Mouse (Mus musculus): ENCODE measurements at regions not wholly inside any gene's neighbourhood (a gene's known extent, or its start where the extent isn't known, plus 50 kb on each side); places are given as distances from the start of the nearest gene placed in this dataset.

- Histone ChIP-seq H3K9ac (ENCODE audit: insufficient read depth, low read depth) (no peak overlapping the region), H3K4me1 (ENCODE audit: control insufficient read depth in 1 of 2, insufficient read depth in 2 of 2) (no peaks in the 10 kb centered on the region), H3K4me2 (ENCODE audit: insufficient read depth, low read depth, poor library complexity, severe bottlenecking) (no peak overlapping the region), H3K36me3 (replicated peaks in 1 of 2; ENCODE audit: control insufficient read depth in 1 of 2, insufficient read depth in 1 of 2, low read length in 1 of 2) (no peaks in the 10 kb centered on the region), H3K4me3 (replicated peaks in 1 of 3; ENCODE audit: low read depth in 2 of 3, low read length in 2 of 3, poor library complexity in 1 of 3) (no peak overlapping the region), H3K9me3 (replicated peaks; ENCODE audit: low read length) (no peaks in the 10 kb centered on the region), H3K27me3 (replicated peaks) (no peaks in the 10 kb centered on the region), H3K27ac (ENCODE audit: insufficient read depth, low read depth) (no peak overlapping the region), H3K79me2 (replicated peaks; ENCODE audit: control insufficient read depth, extremely low read depth, insufficient read depth, poor library complexity, severe bottlenecking) (no peaks in the 10 kb centered on the region)
- TF ChIP-seq SMC3 (IDR thresholded peaks at IDR 0.05; ENCODE audit: low read depth, low read length) (no peak), TBP (conservative IDR thresholded peaks at IDR 0.05; ENCODE audit: low read depth, low read length) (no peak)
- in situ Hi-C loops (cut with MboI; ENCODE audit: low pct_ligation_motif_present, low pct_unique_long_range_greater_than_20kb, low sequenced_read_pairs) (no loop called here), dilution Hi-C loops (cut with MboI; ENCODE audit: extremely low pct_ligation_motif_present, extremely low pct_unique_long_range_greater_than_20kb, low sequenced_read_pairs) (no loop called here)
- no peak for DNase-seq (ENCODE audit: extremely low read depth)
Measured at GRCm38 (mm10) chr3:63570082-63570481, 86.4 kb upstream of the Gm34302 start.

- no peaks in the 10 kb centered on the region for H3K4me1 ChIP-seq (ENCODE audit: control insufficient read depth in 1 of 2, insufficient read depth in 2 of 2)
- no peak for DNase-seq (ENCODE audit: extremely low read depth)
- dilution Hi-C loops (cut with MboI; ENCODE audit: extremely low pct_ligation_motif_present, extremely low pct_unique_long_range_greater_than_20kb, low sequenced_read_pairs) (no loop called here), in situ Hi-C loops (cut with MboI; ENCODE audit: low pct_ligation_motif_present, low pct_unique_long_range_greater_than_20kb, low sequenced_read_pairs) (no loop called here)
- no peaks in the 10 kb centered on the region for H3K79me2 ChIP-seq (replicated peaks; ENCODE audit: control insufficient read depth, extremely low read depth, insufficient read depth, poor library complexity, severe bottlenecking)
- no peaks in the 10 kb centered on the region for H3K9me3 ChIP-seq (replicated peaks; ENCODE audit: low read length)
- no peaks in the 10 kb centered on the region for H3K27me3 ChIP-seq (replicated peaks)
- H3K9ac ChIP-seq (ENCODE audit: insufficient read depth, low read depth): no peak overlapping the region
- H3K36me3 ChIP-seq (replicated peaks in 1 of 2; ENCODE audit: control insufficient read depth in 1 of 2, insufficient read depth in 1 of 2, low read length in 1 of 2): no peaks in the 10 kb centered on the region
- H3K4me2 ChIP-seq (ENCODE audit: insufficient read depth, low read depth, poor library complexity, severe bottlenecking): no peak overlapping the region
- no peak overlapping the region for H3K27ac ChIP-seq (ENCODE audit: insufficient read depth, low read depth)
- H3K4me3 ChIP-seq (replicated peaks in 1 of 3; ENCODE audit: low read depth in 2 of 3, low read length in 2 of 3, poor library complexity in 1 of 3): no peak overlapping the region
- TF ChIP-seq BHLHE40 (IDR thresholded peaks at IDR 0.05; ENCODE audit: low read depth, low read length): no peak
- no peak for TF ChIP-seq MAFK (IDR thresholded peaks at IDR 0.05; ENCODE audit: insufficient replicate concordance, low read length)
- TF ChIP-seq NELFE (IDR thresholded peaks at IDR 0.05; ENCODE audit: low read depth, low read length): no peak
- TF ChIP-seq ETS1 (conservative IDR thresholded peaks at IDR 0.05; ENCODE audit: low read depth, low read length): no peak
- TF ChIP-seq ZMIZ1 (IDR thresholded peaks at IDR 0.05; ENCODE audit: low read depth, low read length): no peak
- no peak for TF ChIP-seq NRF1 (IDR thresholded peaks at IDR 0.05; ENCODE audit: low read depth, low read length)
- no peak for TF ChIP-seq JUN (IDR thresholded peaks at IDR 0.05; ENCODE audit: insufficient read depth, low read depth, low read length)
- no peak for TF ChIP-seq HCFC1 (IDR thresholded peaks at IDR 0.05; ENCODE audit: low read depth, low read length)
- TF ChIP-seq ZC3H11A (IDR thresholded peaks at IDR 0.05; ENCODE audit: low read depth, low read length): no peak
- TF ChIP-seq MXI1 (IDR thresholded peaks at IDR 0.05; ENCODE audit: low read depth, low read length): no peak
- TF ChIP-seq CHD2 (IDR thresholded peaks at IDR 0.05; ENCODE audit: low read length): no peak
- TF ChIP-seq ELF1 (IDR thresholded peaks at IDR 0.05; ENCODE audit: low read depth, low read length): no peak
- TF ChIP-seq TCF12 (IDR thresholded peaks at IDR 0.05; ENCODE audit: low read depth, low read length): no peak
- TF ChIP-seq EP300 (IDR thresholded peaks at IDR 0.05; ENCODE audit: low read length): no peak
- TF ChIP-seq MEF2A (IDR thresholded peaks at IDR 0.05; ENCODE audit: borderline replicate concordance, low read depth, low read length): no peak
- TF ChIP-seq E2F4 (IDR thresholded peaks at IDR 0.05; ENCODE audit: insufficient replicate concordance, low read depth, low read length): no peak
- TF ChIP-seq RAD21 (IDR thresholded peaks at IDR 0.05; ENCODE audit: low read depth, low read length): no peak
Measured at GRCm38 (mm10) chr3:63569004-63569596, 85.4 kb upstream of the Gm34302 start.

Data from CH12.LX (cell line).